Mouse (Mus musculus): ENCODE measurements around the gene Lnx1.

GRCm38 (mm10) chr5:74730601-74731000 lies 27.9 kb upstream of the Lnx1 start:
- TF ChIP-seq CTCF (IDR thresholded peaks at IDR 0.05; ENCODE audit: low read depth) (no peak), EP300 (IDR thresholded peaks at IDR 0.05; ENCODE audit: low read depth) (no peak)
